Comparison of ENCODE assay signal across 8 mouse cellular contexts in genomic region chr7:25005421-25006065, GRCm38 (mm10). TPM values are rescaled to one million over a fixed set of nuclear protein-coding genes. Genes with fewer than 3 reads are reported as not detected.
DNase-seq lines count a peak whose midpoint lies in the region; ATAC-seq and TF ChIP-seq lines count a peak whose summit lies in the region.

Gene Atp1a3 (minus strand): TSS chr7:25005958.

- no peaks in the 10 kb centered on the region; the same call in 1 of the 2 replicates for H3K27me3 ChIP-seq in testis, adult 2 months (ENCODE audit: control insufficient read depth, insufficient read depth, low read length)
- peaks cover 16% of the 10 kb centered on the region for H3K27me3 ChIP-seq in midbrain, embryonic 13.5 days
- H3K27me3 ChIP-seq in stomach, embryonic 16.5 days (ENCODE audit: control insufficient read depth, insufficient read depth, low read length): peaks cover 60% of the 10 kb centered on the region

- no peak for DNase-seq in testis, postnatal 14 days (ENCODE audit: low spot score)
- peak; percentile 95 to 97 for DNase-seq in cerebellum, postnatal 10 days
- DNase-seq in frontal cortex, postnatal 25 days (ENCODE audit: low spot score in 2 of 2): peak; percentile 58 to 75
- DNase-seq in left cerebral cortex, adult 2 months (ENCODE audit: extremely low spot score in 1 of 2, low spot score in 2 of 2): peak; percentile 83 to 88
- no peak for DNase-seq in urinary bladder, postnatal 10 days (ENCODE audit: low spot score)

- peak within 1 kb of the TSS; percentile 83 for H3K4me2 ChIP-seq in midbrain, embryonic 13.5 days (replicated peaks)
- peak within 1 kb of the TSS; percentile 58 for H3K4me2 ChIP-seq in stomach, embryonic 16.5 days (ENCODE audit: low read depth, low read length)

- H3K4me1 ChIP-seq in testis, adult 2 months (ENCODE audit: control insufficient read depth, insufficient read depth, low read length): peaks cover 29% of the 10 kb centered on the region
- peaks cover 84% of the 10 kb centered on the region for H3K4me1 ChIP-seq in midbrain, embryonic 13.5 days (replicated peaks)
- 0 out of 2 replicates have a peak, but pooled peaks cover 6% of the 10 kb centered on the region for H3K4me1 ChIP-seq in stomach, embryonic 16.5 days (ENCODE audit: control insufficient read depth, insufficient read depth, low read length)

- no peak within 1 kb of the TSS for H3K27ac ChIP-seq in testis, adult 2 months (ENCODE audit: control insufficient read depth, insufficient read depth, low read depth, low read length)
- peak within 1 kb of the TSS; percentile 98 for H3K27ac ChIP-seq in left cerebral cortex, adult 2 months
- H3K27ac ChIP-seq in midbrain, embryonic 13.5 days: peak within 1 kb of the TSS; percentile 98
- no peak within 1 kb of the TSS for H3K27ac ChIP-seq in stomach, embryonic 16.5 days (ENCODE audit: low read length)

- no peak for TF ChIP-seq POLR2A in testis, adult 2 months (IDR thresholded peaks at IDR 0.05; ENCODE audit: control insufficient read depth, low read depth, low read length)

- under 1% methylated on average over 43 of the region's 54 CpGs for WGBS in midbrain, embryonic 13.5 days
- WGBS in stomach, embryonic 16.5 days: 1% methylated on average over 54 of the region's 54 CpGs

- H3K4me3 ChIP-seq in testis, adult 2 months (ENCODE audit: control insufficient read depth, low read depth, low read length): peak within 1 kb of the TSS; percentile 17; the same call in 1 of the 2 replicates
- H3K4me3 ChIP-seq in left cerebral cortex, adult 2 months: peak within 1 kb of the TSS; percentile 86
- H3K4me3 ChIP-seq in midbrain, embryonic 13.5 days (replicated peaks): peak within 1 kb of the TSS; percentile 86
- H3K4me3 ChIP-seq in stomach, embryonic 16.5 days (replicated peaks; ENCODE audit: low read length): peak within 1 kb of the TSS; percentile 41

- TF ChIP-seq CTCF in testis, adult 2 months (IDR thresholded peaks at IDR 0.05; ENCODE audit: control insufficient read depth, insufficient read depth, insufficient replicate concordance, low read depth, low read length): no peak
- TF ChIP-seq CTCF in left cerebral cortex, adult 2 months (IDR thresholded peaks at IDR 0.05): no peak

- intact Hi-C loops in left cerebral cortex, adult 2 months (cut with DNase I): no loop called here

- H3K9me3 ChIP-seq in midbrain, embryonic 13.5 days: no peaks in the 10 kb centered on the region
- no peaks in the 10 kb centered on the region for H3K9me3 ChIP-seq in stomach, embryonic 16.5 days (replicated peaks; ENCODE audit: control insufficient read depth, low read length)

- H3K9ac ChIP-seq in midbrain, embryonic 13.5 days (replicated peaks): peak within 1 kb of the TSS; percentile 94
- H3K9ac ChIP-seq in stomach, embryonic 16.5 days (ENCODE audit: low read length): peak within 1 kb of the TSS; percentile 54

- ATAC-seq in midbrain, embryonic 13.5 days: peak; percentile 84
- peak; percentile 70; the same call in 1 of the 2 replicates for ATAC-seq in stomach, embryonic 16.5 days (ENCODE audit: insufficient read depth, low FRiP score)

- H3K36me3 ChIP-seq in testis, adult 2 months (ENCODE audit: control insufficient read depth, insufficient read depth, low read length): no peaks in the 10 kb centered on the region
- peaks cover 6% of the 10 kb centered on the region for H3K36me3 ChIP-seq in midbrain, embryonic 13.5 days
- H3K36me3 ChIP-seq in stomach, embryonic 16.5 days (ENCODE audit: control insufficient read depth, insufficient read depth, low read length): no peaks in the 10 kb centered on the region

RNA-seq across cellular contexts. Expression of gene Atp1a3, which starts in this region (rescaled TPM):
- polyA plus RNA-seq in testis, adult 2 months (2012; rRNA removed): 0.38 and 0.44 TPM in 2 replicates
- total RNA-seq in left cerebral cortex, adult 2 months (2021): 1,000 to 10,000 TPM; 1,970 to 2,141 TPM
- 189 and 195 TPM in 2 replicates for polyA plus RNA-seq in midbrain, embryonic 13.5 days (2015; fragmentation: Nextera tagmentation; extraction: Ambion mirVana)
- 3.5 and 3.9 TPM in 2 replicates for polyA plus RNA-seq in stomach, embryonic 16.5 days (2015; fragmentation: Nextera tagmentation; extraction: Ambion mirVana)

Comparison
In these comparisons a context has a peak if more than half of its experiments do, and no peak if none do; other contexts are left out.
1. RNA of gene Atp1a3 (polyA plus RNA-seq): 189 to 195 TPM in midbrain, embryonic 13.5 days; 3.5 to 3.9 TPM in stomach, embryonic 16.5 days and 0.38 to 0.44 TPM in testis, adult 2 months; every median in the first group is over 10 times any median in the second.
2. H3K27ac ChIP-seq: peak in left cerebral cortex, adult 2 months (single experiment) and midbrain, embryonic 13.5 days (single experiment); none in testis, adult 2 months (single experiment) and stomach, embryonic 16.5 days (single experiment).
3. H3K4me3 ChIP-seq: peak in every context shown above with its lines; median percentile 86 in left cerebral cortex, adult 2 months; 86 in midbrain, embryonic 13.5 days; 41 in stomach, embryonic 16.5 days; 17 in testis, adult 2 months.
4. DNase-seq: peak in cerebellum, postnatal 10 days (2 of 2), frontal cortex, postnatal 25 days (2 of 2) and left cerebral cortex, adult 2 months (2 of 2); none in testis, postnatal 14 days (single experiment) and urinary bladder, postnatal 10 days (single experiment).